Mouse (Mus musculus) heart, postnatal 4 days (tissue): ENCODE measurements around the gene Psmc2. TPM values are rescaled to one million over a fixed set of nuclear protein-coding genes. Genes with fewer than 3 reads are reported as not detected.

Experiments
- DNase-seq: peaks from one replicate; pipeline ENCODE4 v3.0.0; 2021
- total RNA-seq, 2 experiments: library from RNA; stranded (reverse); gene quantifications; 2 replicates each; pipeline ENCODE4 v1.2.3; 2021

Gene Psmc2
- total RNA-seq = 10 to 100 TPM; 94.1 to 96.3 TPM

DNA sequence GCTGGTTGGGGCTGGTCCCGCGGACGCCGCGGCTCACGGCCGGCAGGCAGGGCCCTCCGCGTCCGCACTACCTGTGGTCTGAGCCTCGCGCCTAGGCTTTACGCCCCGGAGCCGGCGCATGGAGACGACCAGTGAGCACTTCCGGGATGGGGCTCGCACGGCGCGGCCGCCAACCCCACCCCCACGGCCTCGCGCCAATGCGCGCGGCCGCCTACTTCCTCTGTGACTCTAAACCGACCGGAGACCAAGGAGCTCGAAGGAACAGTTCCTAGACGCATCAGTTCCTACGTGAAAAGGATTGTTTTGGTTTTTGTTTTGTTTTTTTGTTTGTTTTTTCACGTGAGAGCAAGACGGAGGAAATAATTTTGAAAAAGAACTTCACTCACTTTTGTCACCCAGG lies at the start of gene Psmc2, which contains the start of gene Dnajc2:
Gene Psmc2 (plus strand): TSS at position 231 of the 400 bp plus-strand sequence.
Gene Dnajc2 (minus strand): TSS at position 199 of the 400 bp plus-strand sequence.
- peak; percentile 92 for DNase-seq

DNA sequence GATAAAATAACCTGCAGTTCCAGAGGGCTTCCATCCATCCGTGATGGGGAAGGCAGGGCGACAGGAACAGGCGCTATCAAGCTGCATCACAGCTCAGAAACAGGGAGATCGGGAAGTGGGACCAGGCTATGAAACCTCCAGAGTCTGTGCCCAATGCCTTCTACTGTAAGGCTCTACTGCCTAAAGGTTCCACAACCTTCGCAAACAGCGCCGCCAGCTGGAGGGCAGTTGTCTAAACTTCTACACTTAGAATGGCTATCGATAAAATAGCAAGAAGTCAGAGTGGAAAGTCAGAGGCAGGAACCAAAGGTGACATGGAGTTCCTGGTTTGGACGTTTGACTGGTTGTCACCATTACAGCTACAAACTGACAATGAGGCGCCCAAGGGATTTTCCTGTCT lies 49.5 kb upstream of the Psmc2 start:
- peak; percentile 88 for DNase-seq

DNA sequence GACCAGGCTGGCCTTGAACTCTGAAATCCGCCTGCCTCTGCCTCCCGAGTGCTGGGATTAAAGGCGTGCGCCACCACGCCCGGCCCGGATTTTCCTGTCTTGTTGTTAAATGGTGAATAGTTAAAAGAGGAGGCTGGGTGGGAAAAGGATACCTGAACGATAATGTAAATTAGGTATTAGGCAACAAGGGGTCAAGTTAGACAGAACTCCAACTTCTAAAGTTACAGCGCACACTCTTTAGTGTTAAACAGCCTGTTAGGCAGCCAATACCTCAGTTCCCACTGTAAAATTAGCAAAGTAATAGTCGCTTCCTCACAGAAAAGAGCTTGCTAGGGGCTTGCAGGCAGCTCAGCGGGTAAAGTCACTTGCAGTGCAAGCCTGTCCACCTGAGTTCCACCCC lies 49.0 kb upstream of the Psmc2 start:
- no peak for DNase-seq

DNA sequence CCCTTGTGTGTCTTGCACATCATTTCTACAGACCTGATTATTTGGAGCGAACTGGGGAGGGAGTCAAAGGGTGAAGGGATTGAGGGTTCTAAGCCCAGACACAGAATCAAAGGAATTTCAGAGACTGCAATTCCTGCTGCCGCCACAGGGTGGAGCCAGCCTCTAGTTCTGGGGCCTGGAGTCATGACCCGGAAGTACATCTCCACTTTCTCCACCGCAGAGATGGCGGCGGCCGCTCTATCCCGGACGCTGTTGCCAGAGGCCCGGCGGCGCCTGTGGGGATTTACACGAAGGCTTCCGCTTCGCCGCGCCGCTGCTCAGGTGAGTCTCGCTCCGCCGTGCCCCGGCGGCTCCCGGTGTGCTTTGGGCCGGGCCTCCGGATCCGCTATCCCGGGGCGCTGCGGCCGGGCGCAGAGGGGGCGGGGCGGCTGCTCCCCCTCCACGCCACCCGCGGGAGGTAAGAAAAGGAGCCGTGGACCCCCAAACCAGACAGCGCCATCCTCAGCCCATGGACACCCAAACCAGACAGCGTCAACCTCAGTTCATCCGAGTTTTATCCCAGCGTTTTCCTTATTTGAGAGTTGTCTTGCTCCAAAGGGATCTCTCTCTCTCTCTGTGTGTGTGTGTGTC lies 48.0 kb upstream of the Psmc2 start, which contains the start of gene Pmpcb:
Gene Pmpcb (plus strand): TSS at position 186 of the 630 bp plus-strand sequence.
- peak; percentile 91 for DNase-seq

DNA sequence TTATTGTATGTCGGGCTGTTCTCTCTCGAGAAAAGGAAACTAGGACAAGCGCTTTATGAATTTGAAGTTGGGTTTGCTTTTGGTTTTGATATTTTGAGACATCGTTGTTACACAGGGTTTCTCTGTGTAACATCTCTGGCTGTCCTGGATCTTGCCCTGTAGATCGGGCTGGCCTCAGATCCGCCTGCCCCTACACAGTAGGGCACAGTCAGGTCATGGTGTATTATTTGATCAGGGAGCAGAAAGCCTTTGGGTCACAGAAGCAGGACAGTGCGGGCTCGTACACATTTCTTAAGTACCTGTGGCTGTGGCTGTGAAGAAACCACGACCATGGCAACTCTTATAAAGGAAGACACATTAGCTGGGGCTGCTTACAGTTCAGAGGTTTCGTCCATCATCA lies 47.5 kb upstream of the Psmc2 start:
- DNase-seq = no peak

DNA sequence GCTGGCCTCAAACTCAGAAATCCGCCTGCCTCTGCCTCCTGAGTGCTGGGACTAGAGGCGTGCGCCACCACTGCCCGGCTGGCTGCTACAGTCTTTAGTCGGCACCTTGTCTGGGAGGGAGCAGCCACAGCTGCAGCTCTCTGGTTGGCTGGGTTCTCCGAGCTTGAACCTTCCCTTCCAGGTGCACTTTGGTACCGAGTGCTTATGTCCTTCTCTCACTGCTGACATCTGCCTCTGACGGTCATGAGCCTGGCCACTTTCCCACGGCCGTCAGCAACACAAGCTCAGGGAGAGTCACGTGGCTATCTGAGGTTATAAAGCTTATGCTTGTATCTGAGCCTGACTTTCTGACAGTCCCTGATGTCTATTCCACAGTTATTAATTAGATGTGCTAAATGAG lies 46.0 kb upstream of the Psmc2 start:
- DNase-seq = no peak

DNA sequence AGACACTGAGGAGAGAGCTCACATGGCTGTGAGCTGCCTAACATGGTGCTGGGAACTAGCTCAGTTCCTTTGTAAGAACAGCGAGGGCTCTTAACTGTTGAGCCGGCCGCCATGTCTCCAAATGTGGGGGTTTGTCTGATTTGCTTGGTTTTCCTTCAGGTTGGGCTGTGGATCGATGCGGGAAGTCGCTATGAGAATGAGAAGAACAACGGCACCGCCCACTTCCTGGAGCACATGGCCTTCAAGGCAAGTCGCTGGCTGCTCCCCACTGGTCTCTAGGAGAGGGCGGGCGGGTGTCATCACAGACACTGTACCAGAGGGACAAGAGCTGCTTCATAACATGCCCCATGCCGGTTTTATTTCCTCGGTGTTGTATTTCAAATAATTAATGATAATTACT lies 45.2 kb upstream of the Psmc2 start:
- no peak for DNase-seq

DNA sequence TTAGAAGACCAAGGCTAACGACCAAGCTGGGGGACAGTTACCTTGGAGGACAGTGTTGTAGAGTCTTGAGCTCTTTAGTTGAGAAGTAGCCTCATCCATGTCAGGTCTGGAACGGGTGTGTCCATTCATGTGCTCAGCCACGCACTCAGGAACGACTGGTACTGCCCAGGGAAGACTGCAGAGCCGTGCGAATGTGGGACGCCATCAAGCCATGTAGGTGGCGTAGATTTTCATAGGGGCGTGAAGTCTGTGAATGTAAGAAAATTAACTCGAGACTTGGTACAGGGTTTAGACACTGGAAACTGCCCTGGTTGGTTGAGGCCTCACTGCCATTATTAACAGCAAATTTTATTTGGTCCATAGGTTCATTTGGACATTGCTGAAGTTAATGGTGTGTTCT lies 41.5 kb upstream of the Psmc2 start:
- DNase-seq = no peak

DNA sequence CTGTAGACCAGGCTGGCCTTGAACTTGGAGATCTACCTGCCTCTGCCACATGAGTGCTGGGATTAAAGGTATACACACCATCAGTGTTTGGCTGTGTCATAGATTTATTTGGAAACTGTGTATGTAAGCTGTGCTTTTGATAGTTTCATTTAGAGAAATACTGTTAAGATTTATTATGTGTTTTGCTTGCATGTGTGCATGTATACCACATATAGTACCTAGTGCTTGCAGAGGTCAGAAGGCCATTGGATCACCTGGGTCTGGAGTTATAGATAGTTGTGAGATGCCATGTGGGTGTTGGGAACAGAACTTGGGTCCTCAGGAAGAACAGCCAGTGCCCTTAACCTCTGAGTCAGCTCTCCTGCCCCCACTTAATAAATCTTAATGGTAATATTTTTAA lies 40.4 kb upstream of the Psmc2 start:
- DNase-seq = no peak

DNA sequence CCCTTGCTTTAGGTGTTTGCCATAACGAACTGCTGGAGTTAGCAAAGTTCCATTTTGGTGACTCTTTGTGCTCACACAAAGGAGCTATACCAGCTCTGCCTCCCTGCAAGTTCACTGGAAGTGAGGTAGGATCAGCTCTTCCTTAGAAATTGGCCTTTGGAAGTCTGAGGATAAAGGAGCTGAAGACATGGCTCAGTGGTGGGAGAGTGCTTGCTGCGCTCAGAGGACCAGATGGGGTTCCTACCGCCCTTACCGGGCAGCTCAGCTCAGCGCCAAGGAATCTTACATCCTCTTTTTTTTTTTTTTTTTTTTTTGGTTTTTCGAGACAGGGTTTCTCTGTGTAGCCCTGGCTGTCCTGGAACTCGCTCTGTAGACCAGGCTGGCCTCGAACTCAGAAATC lies 39.1 kb upstream of the Psmc2 start:
- DNase-seq = no peak

DNA sequence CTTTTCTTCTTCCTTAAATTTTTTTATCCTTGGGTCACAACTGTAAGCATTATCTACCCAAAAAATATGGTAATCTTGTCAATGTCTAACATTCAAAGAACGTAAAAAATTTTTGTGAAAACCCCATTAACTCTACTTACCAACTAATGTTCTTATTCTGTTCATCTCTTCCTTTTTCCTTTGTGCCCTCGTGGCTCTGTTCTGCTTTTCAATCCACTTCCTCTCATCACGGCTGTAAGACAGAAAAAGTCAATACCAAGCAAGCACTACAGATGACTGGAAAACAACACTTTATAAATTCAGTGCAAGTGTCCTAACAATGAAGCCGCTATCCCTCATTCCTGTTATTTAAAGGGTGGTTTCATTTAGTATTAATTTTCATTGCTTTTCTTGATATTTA lies 16.6 kb upstream of the Psmc2 start:
- DNase-seq = no peak

DNA sequence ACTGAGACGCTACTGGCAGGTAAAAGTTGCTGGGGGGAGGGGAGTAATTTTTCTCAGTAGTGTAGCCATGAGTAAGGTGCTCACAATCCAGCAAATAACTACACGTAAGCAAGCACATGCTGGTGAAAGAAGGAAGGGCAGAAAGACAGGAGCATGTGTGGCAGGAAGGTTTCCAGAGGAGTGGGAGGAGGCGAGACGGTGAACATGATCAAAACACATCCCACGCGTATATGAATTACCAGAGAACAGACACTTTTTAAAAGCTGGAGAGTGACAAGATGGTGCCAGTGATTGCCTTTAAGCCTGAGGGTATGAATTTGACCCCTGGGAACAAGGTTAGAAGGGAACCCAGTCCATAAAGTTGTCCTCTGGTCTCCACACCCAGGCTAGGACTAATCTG lies 15.2 kb upstream of the Psmc2 start:
- DNase-seq = no peak

DNA sequence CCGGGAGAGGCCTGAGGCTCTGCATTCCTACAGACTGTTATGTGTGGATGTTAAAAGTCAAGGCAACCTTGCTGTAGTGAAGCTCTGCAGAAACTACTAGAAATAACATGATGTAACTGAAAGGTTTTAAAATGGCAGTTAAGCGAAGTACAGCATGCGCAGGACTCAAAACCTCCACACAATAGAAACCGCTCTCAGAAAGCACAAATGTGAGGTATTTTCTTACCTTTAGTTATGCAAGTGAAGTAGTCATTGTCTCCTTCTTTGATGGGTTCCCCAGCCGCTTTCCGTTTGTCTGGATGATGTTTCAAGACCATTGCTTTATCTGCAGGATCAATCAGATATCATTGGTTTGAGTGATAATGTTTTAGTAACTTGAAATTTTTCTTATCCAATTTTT lies 8.6 kb upstream of the Psmc2 start:
- no peak for DNase-seq

DNA sequence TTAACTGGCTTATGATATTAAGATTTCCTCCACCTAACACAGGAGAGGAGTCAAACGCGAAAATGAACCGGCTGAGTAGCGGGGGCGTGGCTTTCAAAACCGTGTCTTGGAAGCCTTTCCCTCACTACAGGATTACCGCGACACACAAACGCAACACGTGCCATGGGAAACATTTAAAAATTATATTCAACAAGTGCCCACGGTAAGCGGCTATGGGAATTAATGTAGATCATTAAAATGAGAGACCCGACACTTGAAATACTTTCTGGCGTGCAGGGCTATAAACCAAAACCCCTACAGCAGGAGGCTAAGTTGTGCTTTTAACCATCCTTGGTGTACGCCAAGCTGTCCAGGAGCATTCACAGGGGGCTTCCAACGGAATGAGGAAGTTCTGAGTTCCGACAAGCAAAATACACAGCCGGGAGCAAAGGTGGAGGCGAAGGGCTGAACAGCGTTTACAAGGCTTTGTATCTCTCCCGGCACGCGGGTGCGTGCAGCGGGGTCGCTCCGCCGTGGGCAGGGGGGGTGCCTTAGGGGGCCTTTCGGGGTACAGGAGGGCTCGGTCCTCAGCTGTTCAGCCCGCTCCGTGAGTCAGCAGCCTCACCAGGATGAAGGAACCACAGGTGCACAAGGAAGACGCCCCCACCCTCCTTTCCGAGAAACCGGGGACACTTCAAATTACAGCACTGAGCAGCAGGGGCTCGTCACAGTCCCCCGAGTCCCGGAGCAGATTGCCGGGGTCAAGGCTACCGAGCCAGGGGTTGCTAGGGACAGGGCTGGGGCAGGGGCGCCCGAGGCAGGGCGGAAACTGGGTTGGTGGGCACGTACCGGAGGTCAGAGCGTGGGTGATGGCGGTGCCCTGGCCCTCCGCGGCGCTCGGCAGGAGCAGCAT lies 676 bp upstream of the Psmc2 start:
- peak; percentile 13 for DNase-seq

DNA sequence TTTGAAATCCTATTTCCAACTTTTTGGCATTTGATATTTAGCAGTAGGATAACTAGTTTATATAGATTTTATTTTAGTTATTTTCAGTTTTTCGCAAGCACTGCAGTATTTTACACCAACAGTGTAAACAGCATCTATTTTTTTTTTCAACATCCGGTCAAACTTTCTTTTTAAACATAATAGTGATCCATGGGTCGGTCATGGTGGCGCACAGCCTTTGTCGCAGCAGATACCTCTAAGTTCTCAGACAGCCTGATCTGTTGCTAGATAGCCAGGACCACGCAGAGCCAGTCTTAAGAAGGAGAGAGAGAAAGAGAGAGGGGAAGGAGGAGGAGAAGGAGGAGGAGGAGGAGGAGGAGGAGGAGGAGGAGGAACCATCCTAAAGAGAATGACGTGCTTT lies 693 bp downstream of the Psmc2 start:
- no peak for DNase-seq

DNA sequence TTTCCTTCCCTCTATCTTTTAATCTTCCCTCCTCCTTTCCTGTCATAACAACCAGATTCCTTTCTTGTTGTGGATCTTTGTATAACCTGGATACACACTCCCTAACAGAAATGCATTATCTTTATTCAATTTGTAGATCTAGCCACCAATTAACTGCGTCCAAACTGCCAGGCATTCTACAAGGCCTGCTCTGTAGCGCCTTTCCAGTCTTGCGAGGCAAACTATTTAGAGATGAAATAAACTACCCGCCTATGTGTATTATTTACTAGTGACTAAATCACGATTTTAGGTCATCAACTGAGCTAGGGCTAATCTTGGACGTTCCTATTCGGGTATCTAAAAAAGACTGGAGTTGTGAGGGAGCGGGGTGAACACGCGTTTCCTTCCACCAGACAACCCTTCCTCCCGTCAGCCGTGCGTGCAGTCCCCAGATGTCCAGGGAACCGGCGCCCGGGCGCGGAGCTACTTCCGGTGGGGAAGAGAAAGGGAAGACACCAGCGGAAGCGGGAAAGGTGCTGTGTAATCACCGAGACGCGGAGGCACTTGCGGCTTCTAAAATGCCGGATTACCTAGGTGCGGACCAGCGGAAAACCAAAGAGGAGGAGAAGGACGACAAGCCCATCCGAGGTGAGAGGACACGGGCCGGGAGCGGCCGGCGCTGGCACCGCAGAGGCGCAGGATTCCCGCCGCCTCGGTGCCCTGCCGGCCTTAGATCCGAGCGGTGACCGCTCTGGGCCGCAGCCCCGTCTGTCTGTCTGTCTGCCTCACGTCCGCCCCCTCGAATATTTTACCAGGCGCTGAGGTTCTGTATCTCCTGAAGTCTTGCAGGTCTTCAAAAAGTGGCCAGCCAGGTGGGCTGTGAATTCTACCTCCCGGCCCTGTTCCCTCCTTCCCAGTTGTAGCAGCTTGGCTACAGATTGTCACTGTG lies 1.4 kb downstream of the Psmc2 start:
- DNase-seq = peak; percentile 95

DNA sequence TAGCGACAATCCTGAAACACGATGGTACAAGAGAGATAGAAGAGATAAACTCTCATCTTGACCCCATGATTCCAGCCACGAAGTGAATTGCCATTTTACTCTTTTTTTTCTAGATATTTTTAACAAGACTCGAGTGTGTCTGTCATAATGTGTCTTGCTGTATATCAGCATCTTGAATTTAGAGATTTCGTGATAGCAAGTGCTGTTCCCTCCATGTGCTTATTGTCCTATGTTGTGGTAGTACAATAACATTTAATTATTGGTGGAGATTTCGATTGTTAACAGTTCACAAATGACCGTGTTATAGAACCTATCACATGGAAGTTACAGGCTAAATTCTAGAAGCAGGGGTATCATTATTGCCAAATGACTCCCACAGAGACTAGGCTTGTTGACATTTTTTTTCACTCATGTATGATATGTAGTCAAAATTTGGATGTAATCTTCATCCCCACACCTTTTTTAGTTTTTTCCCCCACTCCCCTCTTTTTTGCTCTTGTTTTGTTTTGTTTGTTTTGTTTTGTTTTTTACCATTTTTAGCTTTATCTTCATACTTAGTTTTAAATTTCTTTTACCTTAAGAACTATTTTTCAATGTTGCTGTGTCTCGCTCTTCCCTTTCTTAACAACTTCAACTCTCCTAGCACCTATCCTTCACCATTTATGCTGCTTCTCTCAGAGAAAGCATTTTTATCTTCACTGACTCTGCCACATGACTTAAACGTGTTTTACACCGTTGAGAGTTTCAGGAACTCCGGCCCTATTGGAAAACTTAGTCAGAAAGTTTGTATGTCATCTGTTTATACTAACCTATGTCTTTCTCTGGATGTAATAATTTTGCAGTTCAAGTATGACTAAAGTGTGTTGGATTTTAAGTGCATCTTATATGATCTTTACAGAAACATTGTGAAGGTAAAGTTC lies 2.4 kb downstream of the Psmc2 start:
- DNase-seq = no peak

DNA sequence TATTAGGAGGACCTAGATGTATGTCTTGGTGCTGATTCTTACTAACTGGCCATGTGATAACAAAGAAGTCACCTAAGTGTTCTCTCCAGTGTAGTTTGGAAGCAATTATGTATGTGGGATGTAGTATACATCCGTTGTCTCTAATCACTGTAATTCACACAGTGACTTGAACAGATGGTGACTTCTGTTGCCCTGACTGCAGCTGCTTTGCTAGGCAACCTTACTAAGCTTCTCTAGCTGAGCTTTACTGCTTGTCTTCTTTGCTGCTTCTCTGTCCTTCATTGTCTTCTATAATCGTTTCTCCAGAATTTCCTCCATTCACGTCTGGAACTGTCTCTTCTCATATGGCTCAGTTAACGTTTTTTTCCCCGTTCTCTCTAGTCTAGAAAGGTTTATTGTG lies 4.0 kb downstream of the Psmc2 start:
- no peak for DNase-seq

DNA sequence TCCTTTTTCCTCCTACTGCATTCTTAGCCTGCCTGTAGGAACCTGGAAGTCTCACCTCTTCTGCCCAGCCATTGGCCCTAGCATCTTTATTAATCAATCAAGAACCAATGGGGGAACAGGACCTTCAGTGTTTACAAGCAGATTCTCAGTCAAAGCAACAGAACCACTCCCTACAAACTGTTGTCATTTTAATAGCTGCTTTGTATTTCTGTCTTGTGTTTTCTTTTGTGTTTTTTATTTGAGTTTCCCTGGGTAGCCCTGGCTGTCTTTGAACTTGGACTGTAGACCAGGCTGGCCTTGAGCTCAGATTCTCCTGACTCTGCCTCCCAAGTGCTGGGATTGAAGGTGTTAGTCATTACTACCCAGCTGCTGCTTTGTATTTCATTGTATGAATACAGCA lies 7.1 kb downstream of the Psmc2 start:
- DNase-seq = no peak

DNA sequence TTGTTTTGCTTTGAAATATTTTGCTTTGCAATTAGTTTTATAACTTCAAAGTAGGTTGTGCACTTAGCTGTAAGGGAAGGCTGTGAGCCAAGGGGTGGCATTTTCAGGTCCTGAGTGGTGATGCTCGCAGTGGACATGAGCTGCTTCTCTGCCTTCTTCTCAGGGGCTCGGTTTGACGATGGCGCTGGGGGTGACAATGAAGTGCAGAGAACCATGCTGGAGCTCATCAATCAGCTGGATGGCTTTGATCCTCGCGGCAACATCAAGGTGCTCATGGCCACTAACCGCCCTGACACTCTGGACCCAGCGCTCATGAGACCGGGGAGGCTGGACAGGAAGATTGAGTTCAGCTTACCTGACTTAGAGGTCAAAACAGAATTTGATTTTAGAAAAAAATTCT lies 17.8 kb downstream of the Psmc2 start:
- no peak for DNase-seq

DNA sequence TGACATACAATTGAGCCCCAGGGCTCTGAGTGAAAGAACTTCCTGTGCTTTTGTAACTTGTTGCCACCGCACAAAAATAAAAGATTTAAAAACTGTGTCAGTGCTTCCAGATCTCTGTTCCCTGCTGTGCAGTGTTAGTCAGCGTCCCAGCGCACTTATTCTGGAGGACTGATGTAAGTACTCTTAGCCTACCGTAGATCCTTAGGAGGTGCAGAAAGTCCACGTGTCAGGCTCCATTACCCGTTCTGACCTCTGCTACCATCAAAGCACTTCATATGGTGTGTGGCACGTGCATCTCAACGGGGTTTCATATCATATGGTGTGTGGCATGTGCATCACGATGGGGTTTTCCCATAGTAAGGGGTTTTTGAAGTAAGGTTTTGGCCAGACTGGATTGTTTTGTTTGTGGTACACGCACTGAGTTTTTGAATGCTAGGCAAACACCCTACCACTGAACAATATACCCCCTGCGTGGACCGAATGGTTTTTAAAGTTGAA lies 18.7 kb downstream of the Psmc2 start:
- DNase-seq = no peak

DNA sequence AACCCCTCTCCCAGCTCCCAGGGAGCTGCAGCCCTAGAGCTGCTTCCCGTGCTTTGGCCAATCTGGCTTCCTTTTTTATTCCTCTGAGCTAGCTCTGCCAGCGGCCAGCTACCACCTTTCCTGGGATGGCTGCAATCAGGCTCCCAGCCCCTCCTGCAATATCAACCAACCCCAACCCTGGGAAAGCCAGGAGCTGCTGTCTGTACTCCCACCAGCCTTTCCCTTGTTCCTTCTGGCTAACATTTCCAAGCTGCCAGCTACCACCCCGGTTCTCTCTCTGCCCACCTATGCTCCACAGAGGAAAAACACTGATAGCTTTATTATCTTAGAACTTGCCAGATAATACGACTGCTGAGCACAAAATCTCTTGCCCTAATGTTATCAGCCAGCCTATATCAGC lies 19.8 kb downstream of the Psmc2 start:
- no peak for DNase-seq
